Mouse (Mus musculus): ENCODE data around the gene Mark1. TPM values are rescaled to one million over a fixed set of nuclear protein-coding genes. Genes with fewer than 3 reads are reported as not detected.

The Mark1 gene
- polyA plus RNA-seq, 1 experiment from 2014 or later, result 3.2 TPM

- no peaks in the 10 kb centered on the region for H3K9me3 ChIP-seq (ENCODE audit: control insufficient read depth, low read length)
- H3K4me2 ChIP-seq (ENCODE audit: low read depth, severe bottlenecking), result no peak overlapping the region
- DNase-seq (ENCODE audit: low spot score) (no peak), ATAC-seq (ENCODE audit: insufficient number of reproducible peaks, low FRiP score, low TSS enrichment, low read depth) (no peak)
- H3K27me3 ChIP-seq (ENCODE audit: control insufficient read depth, insufficient read depth, low read length), result no peaks in the 10 kb centered on the region
- H3K27ac ChIP-seq (replicated peaks; ENCODE audit: low read depth, low read length), result no peak overlapping the region
- H3K4me3 ChIP-seq (ENCODE audit: low read depth, low read length), result no peak overlapping the region
- no peak overlapping the region for H3K9ac ChIP-seq (ENCODE audit: low read length)
- H3K36me3 ChIP-seq (ENCODE audit: control insufficient read depth, insufficient read depth, low read length), result no peaks in the 10 kb centered on the region; the same call in 1 of the 2 replicates
- WGBS, result 60% methylated on average over 3 of the region's 3 CpGs
- no peaks in the 10 kb centered on the region for H3K4me1 ChIP-seq (ENCODE audit: control insufficient read depth, insufficient read depth, low read length)
These were observed 15.6 kb downstream of the Mark1 start for GRCm38 (mm10) chr1:184983751-184984150.

- H3K9ac ChIP-seq (ENCODE audit: low read length), result no peak overlapping the region
- no peaks in the 10 kb centered on the region for H3K27me3 ChIP-seq (ENCODE audit: control insufficient read depth, insufficient read depth, low read length)
- no peaks in the 10 kb centered on the region for H3K9me3 ChIP-seq (ENCODE audit: control insufficient read depth, low read length)
- ATAC-seq (ENCODE audit: insufficient number of reproducible peaks, low FRiP score, low TSS enrichment, low read depth) (no peak), DNase-seq (ENCODE audit: low spot score) (no peak)
- H3K4me2 ChIP-seq (ENCODE audit: low read depth, severe bottlenecking), result no peak overlapping the region
- H3K36me3 ChIP-seq (ENCODE audit: control insufficient read depth, insufficient read depth, low read length), result no peaks in the 10 kb centered on the region
- no peak overlapping the region for H3K4me3 ChIP-seq (ENCODE audit: low read depth, low read length)
- H3K4me1 ChIP-seq (ENCODE audit: control insufficient read depth, insufficient read depth, low read length), result no peaks in the 10 kb centered on the region
- 81% methylated on average over 8 of the region's 8 CpGs for WGBS
- no peak overlapping the region for H3K27ac ChIP-seq (replicated peaks; ENCODE audit: low read depth, low read length)
These were observed 27.1 kb downstream of the Mark1 start for GRCm38 (mm10) chr1:184972214-184972776.

GRCm38 (mm10) chr1:184969374-184969773, 30.0 kb downstream of the Mark1 start:
- H3K9ac ChIP-seq (ENCODE audit: low read length), result no peak overlapping the region
- H3K4me2 ChIP-seq (ENCODE audit: low read depth, severe bottlenecking), result no peak overlapping the region
- ATAC-seq (ENCODE audit: insufficient number of reproducible peaks, low FRiP score, low TSS enrichment, low read depth) (no peak), DNase-seq (ENCODE audit: low spot score) (no peak)
- no peak overlapping the region for H3K27ac ChIP-seq (replicated peaks; ENCODE audit: low read depth, low read length)
- H3K27me3 ChIP-seq (ENCODE audit: control insufficient read depth, insufficient read depth, low read length), result no peaks in the 10 kb centered on the region
- H3K4me1 ChIP-seq (ENCODE audit: control insufficient read depth, insufficient read depth, low read length), result no peaks in the 10 kb centered on the region
- no peaks in the 10 kb centered on the region for H3K36me3 ChIP-seq (ENCODE audit: control insufficient read depth, insufficient read depth, low read length)
- no peak overlapping the region for H3K4me3 ChIP-seq (ENCODE audit: low read depth, low read length)
- H3K9me3 ChIP-seq (ENCODE audit: control insufficient read depth, low read length), result no peaks in the 10 kb centered on the region
- 91% methylated on average over 4 of the region's 4 CpGs for WGBS

- Histone ChIP-seq H3K9ac (ENCODE audit: low read length) (no peak overlapping the region), H3K27ac (replicated peaks; ENCODE audit: low read depth, low read length) (no peak overlapping the region), H3K4me2 (ENCODE audit: low read depth, severe bottlenecking) (no peak overlapping the region), H3K9me3 (ENCODE audit: control insufficient read depth, low read length) (no peaks in the 10 kb centered on the region), H3K27me3 (ENCODE audit: control insufficient read depth, insufficient read depth, low read length) (no peaks in the 10 kb centered on the region), H3K4me3 (ENCODE audit: low read depth, low read length) (no peak overlapping the region), H3K4me1 (ENCODE audit: control insufficient read depth, insufficient read depth, low read length) (no peaks in the 10 kb centered on the region), H3K36me3 (ENCODE audit: control insufficient read depth, insufficient read depth, low read length) (no peaks in the 10 kb centered on the region)
- no peak for ATAC-seq (ENCODE audit: insufficient number of reproducible peaks, low FRiP score, low TSS enrichment, low read depth)
- DNase-seq (ENCODE audit: low spot score), result no peak
- 62% methylated on average over 12 of the region's 12 CpGs for WGBS
These were observed 33.5 kb downstream of the Mark1 start for GRCm38 (mm10) chr1:184965682-184966360.

- H3K4me3 ChIP-seq (ENCODE audit: low read depth, low read length), result no peak overlapping the region
- H3K36me3 ChIP-seq (ENCODE audit: control insufficient read depth, insufficient read depth, low read length), result no peaks in the 10 kb centered on the region
- DNase-seq (ENCODE audit: low spot score) (no peak), ATAC-seq (ENCODE audit: insufficient number of reproducible peaks, low FRiP score, low TSS enrichment, low read depth) (no peak)
- H3K27me3 ChIP-seq (ENCODE audit: control insufficient read depth, insufficient read depth, low read length), result no peaks in the 10 kb centered on the region
- no peak overlapping the region for H3K27ac ChIP-seq (replicated peaks; ENCODE audit: low read depth, low read length)
- no peaks in the 10 kb centered on the region for H3K4me1 ChIP-seq (ENCODE audit: control insufficient read depth, insufficient read depth, low read length)
- H3K9me3 ChIP-seq (ENCODE audit: control insufficient read depth, low read length), result no peaks in the 10 kb centered on the region
- no peak overlapping the region for H3K4me2 ChIP-seq (ENCODE audit: low read depth, severe bottlenecking)
- no peak overlapping the region for H3K9ac ChIP-seq (ENCODE audit: low read length)
- 81% methylated on average over 12 of the region's 12 CpGs for WGBS
These were observed 36.2 kb downstream of the Mark1 start for GRCm38 (mm10) chr1:184963121-184963693.

GRCm38 (mm10) chr1:184961853-184962252, 37.5 kb downstream of the Mark1 start:
- Histone ChIP-seq H3K4me1 (ENCODE audit: control insufficient read depth, insufficient read depth, low read length) (no peaks in the 10 kb centered on the region), H3K27me3 (ENCODE audit: control insufficient read depth, insufficient read depth, low read length) (no peaks in the 10 kb centered on the region), H3K4me2 (ENCODE audit: low read depth, severe bottlenecking) (no peak overlapping the region), H3K27ac (replicated peaks; ENCODE audit: low read depth, low read length) (no peak overlapping the region), H3K9me3 (ENCODE audit: control insufficient read depth, low read length) (no peaks in the 10 kb centered on the region), H3K9ac (ENCODE audit: low read length) (no peak overlapping the region), H3K36me3 (ENCODE audit: control insufficient read depth, insufficient read depth, low read length) (no peaks in the 10 kb centered on the region), H3K4me3 (ENCODE audit: low read depth, low read length) (no peak overlapping the region)
- ATAC-seq (ENCODE audit: insufficient number of reproducible peaks, low FRiP score, low TSS enrichment, low read depth) (no peak), DNase-seq (ENCODE audit: low spot score) (no peak)
- 86% methylated on average over 5 of the region's 5 CpGs for WGBS

GRCm38 (mm10) chr1:184958818-184959217, 40.6 kb downstream of the Mark1 start:
- no peak overlapping the region for H3K27ac ChIP-seq (replicated peaks; ENCODE audit: low read depth, low read length)
- no peak overlapping the region for H3K4me3 ChIP-seq (ENCODE audit: low read depth, low read length)
- no peaks in the 10 kb centered on the region for H3K9me3 ChIP-seq (ENCODE audit: control insufficient read depth, low read length)
- DNase-seq (ENCODE audit: low spot score) (no peak), ATAC-seq (ENCODE audit: insufficient number of reproducible peaks, low FRiP score, low TSS enrichment, low read depth) (no peak)
- WGBS, result 90% methylated on average over 9 of the region's 9 CpGs
- H3K36me3 ChIP-seq (ENCODE audit: control insufficient read depth, insufficient read depth, low read length), result no peaks in the 10 kb centered on the region
- no peaks in the 10 kb centered on the region for H3K4me1 ChIP-seq (ENCODE audit: control insufficient read depth, insufficient read depth, low read length)
- no peak overlapping the region for H3K4me2 ChIP-seq (ENCODE audit: low read depth, severe bottlenecking)
- no peaks in the 10 kb centered on the region for H3K27me3 ChIP-seq (ENCODE audit: control insufficient read depth, insufficient read depth, low read length)
- no peak overlapping the region for H3K9ac ChIP-seq (ENCODE audit: low read length)

GRCm38 (mm10) chr1:184958388-184958787, 41.0 kb downstream of the Mark1 start:
- Histone ChIP-seq H3K9me3 (ENCODE audit: control insufficient read depth, low read length) (no peaks in the 10 kb centered on the region), H3K4me3 (ENCODE audit: low read depth, low read length) (no peak overlapping the region), H3K27me3 (ENCODE audit: control insufficient read depth, insufficient read depth, low read length) (no peaks in the 10 kb centered on the region), H3K36me3 (ENCODE audit: control insufficient read depth, insufficient read depth, low read length) (no peaks in the 10 kb centered on the region), H3K27ac (replicated peaks; ENCODE audit: low read depth, low read length) (no peak overlapping the region), H3K4me2 (ENCODE audit: low read depth, severe bottlenecking) (no peak overlapping the region), H3K4me1 (ENCODE audit: control insufficient read depth, insufficient read depth, low read length) (no peaks in the 10 kb centered on the region), H3K9ac (ENCODE audit: low read length) (no peak overlapping the region)
- DNase-seq (ENCODE audit: low spot score) (no peak), ATAC-seq (ENCODE audit: insufficient number of reproducible peaks, low FRiP score, low TSS enrichment, low read depth) (no peak)
- 85% methylated on average over 6 of the region's 6 CpGs for WGBS

All from limb, embryonic 11.5 days (tissue).